Mouse (Mus musculus): ENCODE measurements around the gene Slc6a13. TPM values are rescaled to one million over a fixed set of nuclear protein-coding genes. Genes with fewer than 3 reads are reported as not detected.
A peak's percentile ranks its signal among the peaks of the same experiment; 100 is the strongest.

The Slc6a13 gene
- polyA plus RNA-seq, 1 experiment from 2014 or later: 20.3 TPM

DNA sequence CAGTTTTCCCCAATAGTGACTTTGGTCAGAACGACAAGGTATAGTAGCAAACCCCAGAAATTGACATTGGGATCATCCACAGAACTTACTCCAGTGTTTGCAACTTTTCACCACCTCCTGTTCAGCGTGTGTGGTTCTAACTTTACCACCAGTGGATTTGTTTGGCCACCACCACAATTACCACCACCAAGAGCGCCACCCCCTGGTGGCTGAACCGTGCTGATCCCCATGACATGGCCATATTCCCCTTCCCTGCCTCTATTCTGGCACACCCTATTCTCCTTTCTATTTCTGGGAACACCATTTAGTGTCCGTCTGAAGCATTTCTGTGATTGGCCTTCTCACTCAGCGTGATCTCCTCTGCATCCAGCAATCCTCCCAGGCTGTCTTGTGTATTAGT, 19.1 kb downstream of the Slc6a13 start:
- H3K4me3 ChIP-seq (ENCODE audit: low read depth, low read length): no peak overlapping the region
- no peaks in the 10 kb centered on the region for H3K4me1 ChIP-seq (ENCODE audit: control insufficient read depth, insufficient read depth, low read length)
- no peak overlapping the region for H3K9ac ChIP-seq (ENCODE audit: low read length)
- H3K36me3 ChIP-seq (ENCODE audit: control insufficient read depth, insufficient read depth, low read length): no peaks in the 10 kb centered on the region
- ATAC-seq: no peak
- DNase-seq (ENCODE audit: low spot score): no peak
- no peaks in the 10 kb centered on the region for H3K27me3 ChIP-seq (replicated peaks; ENCODE audit: control insufficient read depth, insufficient read depth, low read length)
- no peak overlapping the region for H3K27ac ChIP-seq (ENCODE audit: low read depth, low read length)
- no peak overlapping the region for H3K4me2 ChIP-seq (ENCODE audit: low read length)
- 73% methylated on average over 6 of the region's 6 CpGs for WGBS
- no peaks in the 10 kb centered on the region for H3K9me3 ChIP-seq (replicated peaks; ENCODE audit: control insufficient read depth, low read length)

DNA sequence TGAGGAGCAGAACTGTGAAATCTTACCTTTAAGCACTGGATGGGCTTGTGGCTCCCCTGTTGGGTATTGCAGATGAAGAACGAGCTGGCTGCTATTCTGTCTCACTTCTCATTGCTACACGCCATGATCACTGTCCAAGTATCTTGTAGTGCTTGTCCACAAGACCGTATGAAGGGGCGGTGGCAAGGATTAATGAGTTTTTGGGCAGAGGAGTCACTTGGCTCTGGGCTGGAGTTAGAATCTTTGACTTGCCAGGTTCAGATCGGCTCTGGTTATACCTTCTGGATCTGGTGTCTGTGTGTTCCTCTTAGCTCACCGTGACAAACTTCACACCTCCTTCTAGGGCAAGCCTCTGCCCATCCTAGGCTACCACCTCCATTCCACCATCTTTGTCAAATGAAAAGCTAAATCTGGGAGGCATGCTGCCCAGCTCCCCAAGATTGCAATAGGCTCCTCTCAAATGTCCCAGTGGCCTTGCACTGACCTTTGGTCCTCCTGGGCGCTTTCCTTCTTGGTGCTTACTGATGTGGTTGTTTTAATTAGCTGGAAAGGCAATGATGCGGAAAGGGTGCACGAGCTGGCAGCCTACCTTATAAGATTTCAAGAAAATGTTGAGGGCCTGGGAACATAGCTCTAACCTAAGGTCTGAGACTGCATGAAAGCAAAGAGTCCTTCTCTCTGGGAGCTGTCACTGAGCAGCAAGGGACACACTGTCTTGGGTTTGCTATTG, 22.5 kb downstream of the Slc6a13 start:
- 83% methylated on average over 9 of the region's 9 CpGs for WGBS
- ATAC-seq: no peak

GRCm38 (mm10) chr6:121325298-121325697, 25.3 kb downstream of the Slc6a13 start:
- WGBS: 73% methylated on average over 3 of the region's 3 CpGs
- no peaks in the 10 kb centered on the region for H3K27me3 ChIP-seq (replicated peaks; ENCODE audit: control insufficient read depth, insufficient read depth, low read length)
- DNase-seq (ENCODE audit: low spot score) (no peak), ATAC-seq (no peak)
- H3K27ac ChIP-seq (ENCODE audit: low read depth, low read length): no peak overlapping the region
- H3K36me3 ChIP-seq (ENCODE audit: control insufficient read depth, insufficient read depth, low read length): no peaks in the 10 kb centered on the region
- no peak overlapping the region for H3K4me2 ChIP-seq (ENCODE audit: low read length)
- no peak overlapping the region for H3K9ac ChIP-seq (ENCODE audit: low read length)
- H3K9me3 ChIP-seq (replicated peaks; ENCODE audit: control insufficient read depth, low read length): no peaks in the 10 kb centered on the region
- H3K4me3 ChIP-seq (ENCODE audit: low read depth, low read length): no peak overlapping the region
- peaks cover 10% of the 10 kb centered on the region; the same call in 1 of the 2 replicates for H3K4me1 ChIP-seq (ENCODE audit: control insufficient read depth, insufficient read depth, low read length)

More for the DNA sequence above, 22.5 kb downstream of the Slc6a13 start:
- Histone ChIP-seq H3K4me1 (ENCODE audit: control insufficient read depth, insufficient read depth, low read length) (no peaks in the 10 kb centered on the region), H3K9me3 (replicated peaks; ENCODE audit: control insufficient read depth, low read length) (no peaks in the 10 kb centered on the region), H3K9ac (ENCODE audit: low read length) (no peak overlapping the region), H3K36me3 (ENCODE audit: control insufficient read depth, insufficient read depth, low read length) (no peaks in the 10 kb centered on the region), H3K27me3 (replicated peaks; ENCODE audit: control insufficient read depth, insufficient read depth, low read length) (no peaks in the 10 kb centered on the region), H3K4me3 (ENCODE audit: low read depth, low read length) (no peak overlapping the region), H3K4me2 (ENCODE audit: low read length) (no peak overlapping the region), H3K27ac (ENCODE audit: low read depth, low read length) (no peak overlapping the region)
- no peak for DNase-seq (ENCODE audit: low spot score)

GRCm38 (mm10) chr6:121325740-121326139, 25.7 kb downstream of the Slc6a13 start:
- Histone ChIP-seq H3K4me1 (ENCODE audit: control insufficient read depth, insufficient read depth, low read length) (peaks cover 10% of the 10 kb centered on the region; the same call in 1 of the 2 replicates), H3K27ac (ENCODE audit: low read depth, low read length) (no peak overlapping the region), H3K27me3 (replicated peaks; ENCODE audit: control insufficient read depth, insufficient read depth, low read length) (no peaks in the 10 kb centered on the region), H3K4me2 (ENCODE audit: low read length) (no peak overlapping the region), H3K9me3 (replicated peaks; ENCODE audit: control insufficient read depth, low read length) (no peaks in the 10 kb centered on the region), H3K4me3 (ENCODE audit: low read depth, low read length) (no peak overlapping the region), H3K36me3 (ENCODE audit: control insufficient read depth, insufficient read depth, low read length) (no peaks in the 10 kb centered on the region), H3K9ac (ENCODE audit: low read length) (no peak overlapping the region)
- ATAC-seq (no peak), DNase-seq (ENCODE audit: low spot score) (no peak)
- WGBS: 88% methylated on average over 9 of the region's 9 CpGs

DNA sequence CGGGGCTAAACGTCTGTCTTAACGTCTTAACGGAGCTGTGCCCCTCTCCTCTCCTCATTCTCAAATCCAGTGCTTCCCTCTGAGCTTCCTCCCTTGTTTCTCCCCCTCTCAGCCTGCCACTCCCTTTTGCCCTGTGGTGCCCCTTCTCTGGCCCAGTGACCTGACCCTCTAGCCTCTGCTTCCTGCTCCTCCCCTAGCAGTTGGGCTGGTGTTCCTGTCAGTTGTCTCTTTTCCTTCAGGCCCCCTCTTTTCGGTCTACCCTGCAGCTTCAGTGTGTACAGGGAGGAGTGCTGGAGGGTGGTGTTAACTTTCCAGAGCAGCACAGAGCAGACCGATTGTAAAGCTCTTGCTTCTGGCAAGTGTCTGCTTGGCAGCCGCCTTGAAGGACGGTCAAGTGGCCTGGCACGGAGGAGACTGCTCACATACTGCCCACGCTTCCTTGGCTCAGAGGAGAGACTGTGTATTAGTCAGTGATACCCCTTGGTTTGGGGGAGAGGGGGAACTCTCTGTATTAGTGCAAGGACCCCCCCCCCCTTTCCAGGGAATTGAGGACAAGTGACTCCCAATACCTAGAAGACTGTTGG, 26.6 kb downstream of the Slc6a13 start:
- Histone ChIP-seq H3K27me3 (replicated peaks; ENCODE audit: control insufficient read depth, insufficient read depth, low read length) (no peaks in the 10 kb centered on the region), H3K9ac (ENCODE audit: low read length) (no peak overlapping the region), H3K9me3 (replicated peaks; ENCODE audit: control insufficient read depth, low read length) (no peaks in the 10 kb centered on the region), H3K4me2 (ENCODE audit: low read length) (no peak overlapping the region), H3K27ac (ENCODE audit: low read depth, low read length) (no peak overlapping the region), H3K4me3 (ENCODE audit: low read depth, low read length) (no peak overlapping the region), H3K4me1 (ENCODE audit: control insufficient read depth, insufficient read depth, low read length) (peaks cover 10% of the 10 kb centered on the region; the same call in 1 of the 2 replicates), H3K36me3 (ENCODE audit: control insufficient read depth, insufficient read depth, low read length) (no peaks in the 10 kb centered on the region)
- ATAC-seq: no peak
- 78% methylated on average over 10 of the region's 10 CpGs for WGBS
- DNase-seq (ENCODE audit: low spot score): no peak

- ATAC-seq (peak; percentile 75; the same call in 1 of the 2 replicates), DNase-seq (ENCODE audit: low spot score) (peak; percentile 77)
- Histone ChIP-seq H3K36me3 (ENCODE audit: control insufficient read depth, insufficient read depth, low read length) (no peaks in the 10 kb centered on the region), H3K4me3 (ENCODE audit: low read depth, low read length) (no peak overlapping the region), H3K9me3 (replicated peaks; ENCODE audit: control insufficient read depth, low read length) (no peaks in the 10 kb centered on the region), H3K9ac (ENCODE audit: low read length) (no peak overlapping the region), H3K4me1 (ENCODE audit: control insufficient read depth, insufficient read depth, low read length) (peaks cover 10% of the 10 kb centered on the region; the same call in 1 of the 2 replicates), H3K27ac (ENCODE audit: low read depth, low read length) (no peak overlapping the region), H3K4me2 (ENCODE audit: low read length) (no peak overlapping the region), H3K27me3 (replicated peaks; ENCODE audit: control insufficient read depth, insufficient read depth, low read length) (no peaks in the 10 kb centered on the region)
- 36% methylated on average over 9 of the region's 9 CpGs for WGBS
Measured at GRCm38 (mm10) chr6:121328417-121328884, 28.4 kb downstream of the Slc6a13 start.

GRCm38 (mm10) chr6:121329848-121330508, 30.0 kb downstream of the Slc6a13 start:
- no peaks in the 10 kb centered on the region for H3K27me3 ChIP-seq (replicated peaks; ENCODE audit: control insufficient read depth, insufficient read depth, low read length)
- H3K36me3 ChIP-seq (ENCODE audit: control insufficient read depth, insufficient read depth, low read length): no peaks in the 10 kb centered on the region
- 8% methylated on average over 10 of the region's 10 CpGs for WGBS
- peak; percentile 44; the same call in 1 of the 2 replicates for ATAC-seq
- no peaks in the 10 kb centered on the region for H3K9me3 ChIP-seq (replicated peaks; ENCODE audit: control insufficient read depth, low read length)
- H3K4me3 ChIP-seq (ENCODE audit: low read depth, low read length): no peak overlapping the region
- peak overlapping the region; percentile 10; the same call in 1 of the 2 replicates for H3K27ac ChIP-seq (ENCODE audit: low read depth, low read length)
- DNase-seq (ENCODE audit: low spot score): peak; percentile 46
- H3K4me1 ChIP-seq (ENCODE audit: control insufficient read depth, insufficient read depth, low read length): peaks cover 10% of the 10 kb centered on the region; the same call in 1 of the 2 replicates
- H3K4me2 ChIP-seq (ENCODE audit: low read length): no peak overlapping the region
- H3K9ac ChIP-seq (ENCODE audit: low read length): no peak overlapping the region

DNA sequence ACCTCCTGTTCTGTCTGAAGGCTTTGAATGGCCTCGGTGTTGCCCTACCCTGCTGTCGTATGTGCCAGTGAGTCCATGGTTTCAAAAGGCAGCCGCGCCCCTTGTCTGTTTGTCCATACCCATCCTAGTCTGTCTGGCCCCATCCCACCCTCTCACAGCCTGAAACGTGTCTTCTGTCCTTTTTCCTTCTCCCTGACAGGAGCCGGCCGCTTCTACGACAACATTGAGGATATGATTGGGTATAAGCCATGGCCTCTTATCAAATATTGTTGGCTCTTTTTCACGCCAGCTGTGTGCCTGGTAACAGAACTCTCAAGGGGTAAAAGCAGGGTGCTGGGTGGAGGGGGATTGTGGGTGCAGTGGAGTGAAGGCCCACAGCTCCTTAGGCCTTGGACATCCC, 35.8 kb downstream of the Slc6a13 start:
- ATAC-seq: no peak
- no peaks in the 10 kb centered on the region for H3K27me3 ChIP-seq (replicated peaks; ENCODE audit: control insufficient read depth, insufficient read depth, low read length)
- H3K27ac ChIP-seq (ENCODE audit: low read depth, low read length): no peak overlapping the region
- H3K9me3 ChIP-seq (replicated peaks; ENCODE audit: control insufficient read depth, low read length): no peaks in the 10 kb centered on the region
- H3K4me3 ChIP-seq (ENCODE audit: low read depth, low read length): no peak overlapping the region
- H3K36me3 ChIP-seq (ENCODE audit: control insufficient read depth, insufficient read depth, low read length): no peaks in the 10 kb centered on the region
- no peak for DNase-seq (ENCODE audit: low spot score)
- H3K9ac ChIP-seq (ENCODE audit: low read length): no peak overlapping the region
- H3K4me2 ChIP-seq (ENCODE audit: low read length): no peak overlapping the region
- 91% methylated on average over 9 of the region's 9 CpGs for WGBS
- H3K4me1 ChIP-seq (ENCODE audit: control insufficient read depth, insufficient read depth, low read length): no peaks in the 10 kb centered on the region
